Mouse (Mus musculus): ENCODE measurements around the gene Ubqln1.

Gene Ubqln1

GRCm38 (mm10) chr13:58215592-58216341 lies at the start of gene Ubqln1:
TSS of gene Ubqln1 (minus strand) at chr13:58215653.
- DNase-seq (ENCODE audit: low spot score in 2 of 2), result peak; percentile 88 to 94

GRCm38 (mm10) chr13:58263546-58263945 lies 48.1 kb upstream of the Ubqln1 start:
- no peak for DNase-seq (ENCODE audit: low spot score in 2 of 2)

- DNase-seq (ENCODE audit: low spot score in 2 of 2), result no peak
These were observed 46.2 kb upstream of the Ubqln1 start for GRCm38 (mm10) chr13:58261674-58262073.

- DNase-seq (ENCODE audit: low spot score in 2 of 2), result no peak
These were observed 37.8 kb upstream of the Ubqln1 start for GRCm38 (mm10) chr13:58253268-58253667.

GRCm38 (mm10) chr13:58248957-58249356 lies 33.5 kb upstream of the Ubqln1 start:
- DNase-seq (ENCODE audit: low spot score in 2 of 2), result no peak

GRCm38 (mm10) chr13:58236536-58236935 lies 21.1 kb upstream of the Ubqln1 start:
- DNase-seq (ENCODE audit: low spot score in 2 of 2), result no peak

GRCm38 (mm10) chr13:58232611-58233010 lies 17.2 kb upstream of the Ubqln1 start:
- peak; percentile 19 to 22 for DNase-seq (ENCODE audit: low spot score in 2 of 2)

- no peak for DNase-seq (ENCODE audit: low spot score in 2 of 2)
These were observed 16.6 kb upstream of the Ubqln1 start for GRCm38 (mm10) chr13:58232070-58232469.

GRCm38 (mm10) chr13:58228624-58229023 lies 13.2 kb upstream of the Ubqln1 start:
- DNase-seq (ENCODE audit: low spot score in 2 of 2), result no peak

GRCm38 (mm10) chr13:58225694-58226093 lies 10.2 kb upstream of the Ubqln1 start:
- DNase-seq (ENCODE audit: low spot score in 2 of 2), result no peak

- no peak for DNase-seq (ENCODE audit: low spot score in 2 of 2)
These were observed 4.8 kb upstream of the Ubqln1 start for GRCm38 (mm10) chr13:58220206-58220605.

GRCm38 (mm10) chr13:58217536-58217935 lies 2.1 kb upstream of the Ubqln1 start:
- no peak for DNase-seq (ENCODE audit: low spot score in 2 of 2)

GRCm38 (mm10) chr13:58216395-58216794 lies 942 bp upstream of the Ubqln1 start:
- no peak for DNase-seq (ENCODE audit: low spot score in 2 of 2)

- no peak for DNase-seq (ENCODE audit: low spot score in 2 of 2)
These were observed 231 bp downstream of the Ubqln1 start for GRCm38 (mm10) chr13:58215253-58215591.

- DNase-seq (ENCODE audit: low spot score in 2 of 2), result no peak
These were observed 854 bp downstream of the Ubqln1 start for GRCm38 (mm10) chr13:58214346-58215252.

GRCm38 (mm10) chr13:58213801-58214200 lies 1.7 kb downstream of the Ubqln1 start:
- no peak for DNase-seq (ENCODE audit: low spot score in 2 of 2)

GRCm38 (mm10) chr13:58212530-58212929 lies 2.9 kb downstream of the Ubqln1 start:
- DNase-seq (ENCODE audit: low spot score in 2 of 2), result no peak

- no peak for DNase-seq (ENCODE audit: low spot score in 2 of 2)
These were observed 5.0 kb downstream of the Ubqln1 start for GRCm38 (mm10) chr13:58210441-58210840.

- no peak for DNase-seq (ENCODE audit: low spot score in 2 of 2)
These were observed 9.4 kb downstream of the Ubqln1 start for GRCm38 (mm10) chr13:58206084-58206483.

GRCm38 (mm10) chr13:58204986-58205385 lies 10.5 kb downstream of the Ubqln1 start:
- no peak for DNase-seq (ENCODE audit: low spot score in 2 of 2)

- DNase-seq (ENCODE audit: low spot score in 2 of 2), result no peak
These were observed 11.3 kb downstream of the Ubqln1 start for GRCm38 (mm10) chr13:58204202-58204601.

GRCm38 (mm10) chr13:58202903-58203302 lies 12.6 kb downstream of the Ubqln1 start:
- peak in 1 of 2 experiments; percentile 35 for DNase-seq (ENCODE audit: low spot score in 2 of 2)

GRCm38 (mm10) chr13:58201908-58202307 lies 13.5 kb downstream of the Ubqln1 start:
- DNase-seq (ENCODE audit: low spot score in 2 of 2), result no peak

Data from right cerebral cortex, adult 2 months (tissue).